Mouse (Mus musculus) cerebellum, adult 2 months (tissue): ENCODE data around the gene Gm28305. TPM values are rescaled to one million over a fixed set of nuclear protein-coding genes. Genes with fewer than 3 reads are reported as not detected.

ENCODE experiments used
- DNase-seq, 2 experiments: peaks; one replicate each; pipeline ENCODE4 v3.0.0; 2021
- H3K27ac ChIP-seq: fragments of 200-500 bp; 2 replicates; pipeline ENCODE4 v1.5.1; 2012; ENCODE audit warnings: low read length, control low read depth, inconsistent platforms; ENCODE audit not compliant: insufficient read depth
- H3K27me3 ChIP-seq: fragments of 200-500 bp; 2 replicates; pipeline ENCODE4 v1.6.1; 2012; ENCODE audit warnings: inconsistent platforms, mild to moderate bottlenecking, low read length, moderate library complexity; ENCODE audit not compliant: control insufficient read depth, insufficient read depth
- H3K4me1 ChIP-seq: fragments of 200-500 bp; 2 replicates; pipeline ENCODE4 v1.6.1; 2011; ENCODE audit warnings: low read length; ENCODE audit not compliant: control insufficient read depth, insufficient read depth
- H3K4me3 ChIP-seq: fragments of 200-500 bp; replicated peaks from 2 replicates; pipeline ENCODE3; 2011; ENCODE audit warnings: mild to moderate bottlenecking, low read depth, low read length, control low read depth; ENCODE audit not compliant: insufficient read depth
- CTCF ChIP-seq: fragments of 200-500 bp; IDR thresholded peaks from 2 replicates; pipeline ENCODE4 v1.5.1; 2011; ENCODE audit warnings: low read depth, mild to moderate bottlenecking, control low read depth, low read length, moderate library complexity, borderline replicate concordance; ENCODE audit not compliant: insufficient read depth
- POLR2A ChIP-seq: fragments of 200-500 bp; IDR thresholded peaks from 2 replicates; pipeline ENCODE4 v1.6.1; 2011; ENCODE audit warnings: low read length, control low read depth, borderline replicate concordance; ENCODE audit not compliant: insufficient read depth
- WGBS: fragments of 180-500 bp; shearing (Covaris S2); methylation state at CpG from one replicate; pipeline ENCODE4 v1.1.7; 2018; 5-methylcytosine and 5-hydroxymethylcytosine counted together
- polyA plus RNA-seq: library from polyadenylated mRNA; depleted of rRNA; stranded (reverse); fragments of >200 nt; gene quantifications from 2 replicates; pipeline ENCODE4 v1.2.3, GENCODE M21; 2012

Gene Gm28305
- polyA plus RNA-seq, 1 experiment, result not detected

- 96% methylated on average over 6 of the region's 6 CpGs for WGBS
- TF ChIP-seq CTCF (no peak), POLR2A (no peak)
- no peak for DNase-seq
- H3K27ac ChIP-seq, result no peak overlapping the region
- no peak overlapping the region for H3K4me3 ChIP-seq
- H3K4me1 ChIP-seq, result no peaks in the 10 kb centered on the region
- H3K27me3 ChIP-seq, result no peaks in the 10 kb centered on the region
These were observed 10.6 kb downstream of the Gm28305 start for GRCm38 (mm10) chr9:104051028-104051427.

GRCm38 (mm10) chr9:104062430-104063243, 22.2 kb downstream of the Gm28305 start, which contains the start of gene Uba5:
Uba5 (minus strand) TSS chr9:104063134.
- DNase-seq, result peak in 1 of 2 experiments; percentile 79
- H3K27me3 ChIP-seq, result no peaks in the 10 kb centered on the region
- peak within 1 kb of the TSS; percentile 97 for H3K4me3 ChIP-seq
- peaks cover 5% of the 10 kb centered on the region for H3K4me1 ChIP-seq
- TF ChIP-seq CTCF (no peak), POLR2A (0 out of 2 replicates have a peak, but pooled peaks have one; percentile 23)
- under 1% methylated on average over 59 of the region's 59 CpGs for WGBS
- H3K27ac ChIP-seq, result peak within 1 kb of the TSS; percentile 84

GRCm38 (mm10) chr9:104063244-104063961, 22.9 kb downstream of the Gm28305 start, which contains the start of gene Acad11:
Acad11 (plus strand) TSS chr9:104063377.
- TF ChIP-seq POLR2A (peak; percentile 76), CTCF (no peak)
- peak; percentile 88 to 92 for DNase-seq
- Histone ChIP-seq H3K27ac (peak within 1 kb of the TSS; percentile 84), H3K27me3 (no peaks in the 10 kb centered on the region), H3K4me1 (peaks cover 5% of the 10 kb centered on the region), H3K4me3 (peak within 1 kb of the TSS; percentile 97)
- under 1% methylated on average over 30 of the region's 30 CpGs for WGBS

- H3K27me3 ChIP-seq, result no peaks in the 10 kb centered on the region
- no peak for DNase-seq
- TF ChIP-seq CTCF, result no peak
- TF ChIP-seq POLR2A, result no peak
- H3K4me1 ChIP-seq, result peaks cover 5% of the 10 kb centered on the region
- 27% methylated on average over 1 of the region's 1 CpGs for WGBS
- no peak overlapping the region for H3K4me3 ChIP-seq
- no peak overlapping the region for H3K27ac ChIP-seq
These were observed 24.1 kb downstream of the Gm28305 start for GRCm38 (mm10) chr9:104064571-104064970.

GRCm38 (mm10) chr9:104070241-104070640, 29.8 kb downstream of the Gm28305 start:
- no peak for TF ChIP-seq POLR2A
- no peak for TF ChIP-seq CTCF
- H3K4me3 ChIP-seq, result no peak overlapping the region
- H3K4me1 ChIP-seq, result no peaks in the 10 kb centered on the region
- no peak overlapping the region for H3K27ac ChIP-seq
- no peaks in the 10 kb centered on the region for H3K27me3 ChIP-seq
- WGBS, result 84% methylated on average over 4 of the region's 4 CpGs
- no peak for DNase-seq

- no peak for DNase-seq
- 81% methylated on average over 8 of the region's 8 CpGs for WGBS
- no peak for TF ChIP-seq CTCF
- Histone ChIP-seq H3K4me1 (no peaks in the 10 kb centered on the region), H3K4me3 (no peak overlapping the region), H3K27me3 (no peaks in the 10 kb centered on the region), H3K27ac (no peak overlapping the region)
These were observed 30.6 kb downstream of the Gm28305 start for GRCm38 (mm10) chr9:104070863-104071604.

- H3K27ac ChIP-seq, result no peak overlapping the region
- no peaks in the 10 kb centered on the region for H3K27me3 ChIP-seq
- DNase-seq, result no peak
- no peaks in the 10 kb centered on the region for H3K4me1 ChIP-seq
- H3K4me3 ChIP-seq, result no peak overlapping the region
- TF ChIP-seq CTCF (no peak), POLR2A (no peak)
- WGBS, result 58% methylated on average over 2 of the region's 2 CpGs
These were observed 35.3 kb downstream of the Gm28305 start for GRCm38 (mm10) chr9:104075808-104076207.
